Mouse (Mus musculus): ENCODE results near the gene Ankrd34a.

Gene Ankrd34a

DNA sequence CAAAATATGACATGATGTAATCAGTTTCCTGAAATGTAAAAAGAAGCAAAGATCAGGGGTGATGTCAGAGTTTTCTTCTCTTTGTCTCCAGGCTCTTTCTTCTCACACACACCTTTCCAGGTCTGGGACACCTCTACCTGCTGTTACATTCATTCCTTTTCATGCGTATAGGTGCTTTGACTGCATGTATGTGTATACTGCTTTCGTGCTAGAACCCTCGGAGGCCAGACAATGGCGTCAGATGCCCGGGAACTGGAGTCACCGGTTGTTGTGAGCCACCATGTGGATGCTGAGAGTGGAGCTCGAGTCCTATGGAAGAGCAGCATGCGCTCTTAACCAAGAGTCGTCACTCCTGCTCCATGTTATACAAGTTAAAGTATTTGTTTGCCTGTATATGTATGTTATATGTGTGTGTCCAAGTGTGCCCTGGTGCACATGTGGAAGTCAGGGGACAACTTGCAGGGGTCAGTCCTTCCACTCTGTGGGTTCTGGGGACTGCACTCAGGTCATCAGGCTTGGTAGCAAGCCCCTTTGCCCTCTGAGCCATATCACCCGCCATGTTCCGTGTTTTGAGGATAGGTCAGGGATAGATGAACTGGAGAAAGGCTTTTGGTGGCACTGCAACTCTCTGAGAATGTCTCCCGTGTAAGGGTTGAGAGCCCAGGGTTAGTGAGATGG, 17.7 kb upstream of the Ankrd34a start:
- no peak for DNase-seq (ENCODE audit: extremely low spot score, low read depth, low spot score)

DNA sequence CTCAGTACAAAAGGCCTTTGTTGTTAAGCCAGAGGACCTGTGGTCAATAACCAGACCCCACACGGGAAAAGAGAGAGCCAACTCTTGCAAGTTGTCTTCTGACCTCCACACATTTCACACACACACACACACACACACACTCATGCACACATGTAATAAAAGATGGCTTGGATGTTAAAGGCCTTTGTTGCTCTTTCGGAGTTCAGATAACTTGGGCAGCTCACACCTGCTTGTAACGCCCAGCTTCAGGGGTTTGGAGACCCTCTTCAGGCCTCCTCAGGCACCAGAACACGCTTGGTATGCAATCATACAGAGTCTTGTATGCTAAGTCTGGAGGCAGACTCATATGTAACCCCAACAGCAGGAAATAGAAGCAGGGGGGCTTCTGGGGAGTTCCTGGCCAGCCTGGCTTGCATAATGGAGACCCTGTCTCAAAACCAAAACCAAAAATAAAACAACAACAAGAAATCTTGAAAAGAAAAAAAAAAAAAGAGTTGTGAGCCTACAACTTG, 17.1 kb upstream of the Ankrd34a start:
- DNase-seq (ENCODE audit: extremely low spot score, low read depth, low spot score), result no peak

DNA sequence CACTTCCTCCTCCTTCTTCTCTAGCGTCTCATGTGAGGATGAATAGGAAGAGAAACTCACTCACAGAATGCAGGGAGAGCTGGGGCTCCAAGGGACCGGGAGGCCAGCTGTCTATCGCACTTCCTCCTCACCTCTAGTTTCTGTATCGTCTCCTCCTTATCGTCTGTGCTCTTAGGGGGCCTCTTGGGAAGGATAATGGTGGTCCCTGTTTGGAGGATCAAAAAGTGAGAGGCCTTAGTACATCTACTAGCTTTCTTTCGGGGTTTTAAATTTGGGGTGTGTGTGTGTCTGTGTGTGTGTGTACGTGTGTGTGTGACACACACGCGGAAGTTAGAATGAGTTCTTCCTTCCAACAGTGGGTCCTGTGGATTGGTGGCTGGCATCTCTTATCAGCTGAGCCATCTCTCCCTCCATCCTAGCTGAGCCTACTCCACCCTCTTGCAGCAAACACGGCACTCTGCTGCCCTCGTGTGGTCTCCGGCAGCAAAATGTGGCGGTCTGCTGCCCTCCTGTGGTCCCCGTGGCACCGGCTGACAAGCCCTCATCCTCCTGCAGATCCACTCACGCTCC, 16.5 kb upstream of the Ankrd34a start:
- no peak for DNase-seq (ENCODE audit: extremely low spot score, low read depth, low spot score)

DNA sequence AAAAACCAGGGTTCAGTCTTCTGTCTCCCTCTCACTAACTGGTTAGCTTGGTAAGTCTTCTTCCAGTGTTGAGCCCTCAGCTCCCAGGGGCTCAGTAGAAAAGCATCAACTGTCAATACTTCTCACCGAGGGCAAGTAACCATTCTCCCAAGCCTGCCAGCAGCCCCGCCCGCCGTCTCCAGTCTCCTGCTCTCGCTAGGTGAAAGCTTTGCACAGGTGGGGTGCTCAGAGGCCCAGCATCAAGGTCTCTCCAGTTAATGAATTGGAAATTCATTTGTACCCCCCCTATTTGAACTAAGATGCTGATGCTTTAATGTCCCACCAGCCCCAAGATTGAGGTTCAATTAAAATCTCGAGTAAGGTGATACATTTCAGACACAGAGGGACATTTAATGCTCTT, 15.3 kb upstream of the Ankrd34a start:
- DNase-seq (ENCODE audit: extremely low spot score, low read depth, low spot score), result no peak

DNA sequence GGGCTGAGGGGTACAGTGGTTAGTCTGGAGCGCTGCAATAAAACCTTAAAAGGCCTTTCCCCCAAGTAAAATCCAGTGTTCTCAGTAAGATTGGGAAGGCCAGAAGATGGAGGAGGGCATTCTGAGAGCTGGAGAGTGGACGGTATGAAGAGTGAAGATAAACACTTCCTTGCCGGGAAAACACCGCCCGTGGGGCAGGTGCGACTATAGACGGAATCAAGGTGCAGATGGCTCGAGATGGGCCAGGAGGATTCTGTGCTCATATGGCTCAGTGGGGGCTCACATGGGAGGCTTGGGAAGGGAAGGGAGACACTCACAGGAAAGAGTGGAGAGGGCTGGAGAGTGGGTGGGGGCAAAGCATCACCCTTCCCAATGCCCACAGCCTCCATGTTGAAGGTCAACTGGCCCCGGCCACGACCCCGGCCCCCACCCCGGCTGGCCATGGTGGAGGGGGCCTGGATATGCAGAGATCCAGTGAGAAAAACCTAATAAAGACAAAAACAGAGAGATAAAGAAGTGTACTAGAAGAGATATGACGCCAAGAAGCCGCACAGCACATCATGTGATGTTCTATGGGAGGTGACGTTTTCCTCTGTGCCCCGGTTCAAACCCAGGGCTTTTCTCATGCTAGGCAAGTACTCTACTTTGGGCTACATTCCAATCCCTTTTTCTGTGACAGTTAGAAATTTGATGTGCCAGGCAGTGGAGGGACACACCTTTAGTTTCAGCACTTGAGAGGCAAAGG, 14.5 kb upstream of the Ankrd34a start:
- no peak for DNase-seq (ENCODE audit: extremely low spot score, low read depth, low spot score)

DNA sequence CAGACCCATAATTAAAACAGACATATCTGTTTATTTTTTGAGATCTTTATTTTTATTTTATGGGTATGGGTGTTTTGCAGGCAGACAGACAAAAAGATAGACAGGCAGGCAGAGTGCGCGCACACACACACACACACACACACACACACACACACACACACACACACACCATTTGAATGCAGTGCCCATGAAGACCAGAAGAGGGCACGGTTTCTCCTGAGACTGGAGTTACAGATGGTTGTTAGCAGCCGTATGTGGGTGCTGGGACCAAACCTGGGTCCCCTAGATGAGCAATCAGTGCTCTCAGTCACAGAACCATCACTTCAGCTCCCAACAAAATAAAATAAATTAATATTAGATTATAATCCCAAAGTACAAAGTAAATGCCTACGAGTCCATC, 13.1 kb upstream of the Ankrd34a start:
- DNase-seq (ENCODE audit: extremely low spot score, low read depth, low spot score), result no peak

DNA sequence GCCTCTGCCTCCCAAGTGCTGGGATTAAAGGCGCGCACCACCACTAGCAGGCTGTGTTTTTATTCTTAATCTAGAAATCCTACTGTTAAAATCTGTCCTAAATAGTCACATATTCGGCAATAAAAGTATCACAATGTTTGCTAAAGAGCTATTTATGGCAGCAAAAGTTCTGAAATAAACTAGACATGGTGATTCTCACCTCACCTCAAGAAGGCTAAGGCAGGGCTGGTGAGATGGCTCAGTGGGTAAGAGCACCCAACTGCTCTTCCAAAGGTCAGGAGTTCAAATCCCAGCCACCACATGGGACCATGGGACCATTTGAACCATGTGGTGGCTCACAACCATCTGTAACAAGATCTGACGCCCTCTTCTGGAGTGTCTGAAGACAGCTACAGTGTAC, 5.8 kb upstream of the Ankrd34a start:
- DNase-seq (ENCODE audit: extremely low spot score, low read depth, low spot score), result no peak

DNA sequence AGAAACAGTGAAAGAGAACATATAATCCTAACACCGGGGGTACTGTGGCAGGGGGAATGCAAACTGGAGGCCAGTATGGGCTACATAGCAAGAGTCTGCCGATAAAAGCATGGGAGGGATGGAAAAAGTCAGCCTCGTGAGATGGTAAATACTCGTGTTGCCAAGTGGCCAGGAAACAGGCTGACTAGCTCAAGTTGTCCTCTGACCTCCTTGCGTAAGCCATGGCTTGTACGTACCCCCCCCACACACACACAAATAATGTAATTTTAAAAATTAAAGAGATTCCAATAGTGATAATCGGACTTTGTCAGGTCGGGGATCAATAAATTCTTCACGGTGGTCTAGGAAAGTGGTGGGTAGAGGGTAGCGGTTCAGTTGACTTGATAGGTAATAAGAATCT, 3.1 kb upstream of the Ankrd34a start:
- DNase-seq (ENCODE audit: extremely low spot score, low read depth, low spot score), result no peak

DNA sequence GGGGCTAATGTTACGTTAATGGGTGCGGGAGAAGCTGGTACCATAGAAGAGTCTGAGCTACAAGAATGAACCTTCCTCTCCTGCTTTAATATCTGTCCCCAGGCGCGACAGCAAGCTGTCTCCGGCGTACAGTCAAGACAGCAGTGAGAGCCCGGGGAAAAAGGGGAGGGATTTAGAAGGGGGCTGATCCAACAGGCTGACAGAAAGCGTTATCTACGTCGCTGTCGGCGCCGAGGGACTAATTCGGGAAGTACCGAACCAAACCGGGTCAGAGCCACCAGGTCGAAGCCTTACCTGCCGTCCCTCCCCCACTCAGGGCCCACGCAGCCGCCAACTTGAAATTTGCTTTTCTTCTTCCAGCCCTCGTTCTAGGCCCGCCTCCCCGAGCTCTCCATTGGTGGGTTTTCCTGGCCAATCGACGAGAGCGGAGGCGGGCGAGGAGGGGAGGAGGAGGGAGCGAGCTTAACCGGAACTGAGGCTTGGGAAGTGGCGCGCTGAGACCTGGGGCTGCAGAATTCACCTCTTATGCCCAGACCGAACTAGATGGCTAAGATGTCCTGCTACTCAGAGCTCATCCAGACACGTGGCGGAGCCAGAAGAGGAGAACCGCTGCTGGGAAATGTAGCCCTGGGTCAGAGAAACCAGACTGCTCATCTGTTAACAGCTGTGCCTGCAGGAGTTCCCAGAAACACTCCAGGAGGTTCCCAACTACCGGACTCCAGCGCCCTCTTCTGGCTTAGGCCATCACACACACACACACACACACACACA, 2.5 kb upstream of the Ankrd34a start, which contains the start of gene Polr3gl:
Polr3gl (minus strand) TSS at position 392 of the 771 bp plus-strand sequence.
- DNase-seq (ENCODE audit: extremely low spot score, low read depth, low spot score), result peak; percentile 67

DNA sequence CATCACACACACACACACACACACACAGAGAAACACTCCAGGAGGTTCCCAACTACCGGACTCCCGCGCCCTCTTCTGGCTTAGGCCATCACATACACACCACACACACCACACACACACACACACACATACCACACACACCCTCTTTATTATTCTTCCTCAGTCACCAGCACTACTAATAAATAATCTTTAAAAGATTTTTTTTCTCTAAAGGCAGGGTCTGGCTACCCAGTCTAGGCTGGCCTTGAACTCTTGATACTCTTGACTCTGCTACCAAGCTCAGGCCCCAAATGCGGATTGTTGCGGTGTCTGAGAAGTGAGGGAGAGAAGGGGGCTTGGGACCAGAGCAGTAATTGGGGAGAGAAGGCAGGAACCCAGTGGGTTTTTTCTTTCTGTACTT, 1.6 kb upstream of the Ankrd34a start:
- no peak for DNase-seq (ENCODE audit: extremely low spot score, low read depth, low spot score)

DNA sequence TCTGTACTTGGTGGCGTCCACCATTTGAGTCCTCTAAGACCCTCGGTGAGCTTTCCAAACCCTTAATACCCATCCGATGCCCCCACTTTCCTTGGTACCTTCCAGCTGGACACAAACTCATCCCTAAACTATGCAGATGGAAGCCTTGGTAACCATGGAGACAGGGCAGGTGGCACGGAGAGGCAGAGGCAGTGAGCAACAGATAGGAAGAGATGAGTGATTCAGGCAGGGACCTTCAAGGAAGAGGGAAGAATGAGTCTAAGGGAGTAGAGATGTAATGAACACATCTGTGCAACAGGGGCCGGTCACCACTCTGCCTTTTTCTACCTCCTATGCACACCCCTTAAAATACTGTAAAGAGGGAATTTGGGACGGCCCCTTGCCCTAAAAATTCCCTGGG, 775 bp upstream of the Ankrd34a start:
- DNase-seq (ENCODE audit: extremely low spot score, low read depth, low spot score), result no peak

DNA sequence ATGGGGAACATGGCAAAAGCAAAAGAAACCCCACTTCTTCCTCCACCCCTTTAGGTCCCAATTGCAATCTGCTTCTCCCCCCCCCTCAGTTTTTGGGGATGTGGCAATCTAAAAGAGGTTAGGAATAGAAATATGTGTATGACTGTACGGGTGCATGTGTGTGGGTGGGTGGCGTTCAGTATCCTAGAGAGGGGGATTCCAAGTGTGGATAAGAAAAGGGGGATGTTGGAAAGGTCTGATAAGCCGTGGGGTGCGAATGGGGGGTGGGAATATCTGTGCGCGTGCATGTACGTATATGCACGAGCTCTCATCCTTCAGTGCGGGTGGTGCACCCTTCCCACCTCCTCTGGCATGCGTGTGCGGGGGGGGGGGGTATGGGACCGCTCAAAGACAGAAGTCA, 419 bp downstream of the Ankrd34a start:
- DNase-seq (ENCODE audit: extremely low spot score, low read depth, low spot score), result no peak

DNA sequence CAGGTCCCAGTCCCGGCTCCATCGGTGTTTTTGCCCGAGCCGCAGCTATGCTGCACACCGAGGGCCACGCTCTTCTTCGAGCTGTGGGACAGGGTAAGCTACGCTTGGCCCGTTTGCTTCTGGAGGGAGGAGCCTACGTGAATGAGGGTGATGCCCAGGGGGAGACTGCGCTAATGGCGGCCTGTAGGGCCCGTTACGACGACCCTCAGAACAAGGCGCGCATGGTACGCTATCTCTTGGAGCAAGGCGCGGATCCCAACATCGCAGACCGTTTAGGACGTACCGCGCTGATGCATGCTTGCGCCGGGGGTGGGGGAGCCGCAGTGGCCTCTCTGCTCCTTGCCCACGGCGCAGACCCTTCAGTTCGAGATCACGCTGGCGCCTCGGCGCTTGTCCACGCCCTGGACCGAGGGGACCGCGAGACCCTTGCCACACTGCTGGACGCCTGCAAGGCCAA, 1.0 kb downstream of the Ankrd34a start:
- DNase-seq (ENCODE audit: extremely low spot score, low read depth, low spot score), result no peak

DNA sequence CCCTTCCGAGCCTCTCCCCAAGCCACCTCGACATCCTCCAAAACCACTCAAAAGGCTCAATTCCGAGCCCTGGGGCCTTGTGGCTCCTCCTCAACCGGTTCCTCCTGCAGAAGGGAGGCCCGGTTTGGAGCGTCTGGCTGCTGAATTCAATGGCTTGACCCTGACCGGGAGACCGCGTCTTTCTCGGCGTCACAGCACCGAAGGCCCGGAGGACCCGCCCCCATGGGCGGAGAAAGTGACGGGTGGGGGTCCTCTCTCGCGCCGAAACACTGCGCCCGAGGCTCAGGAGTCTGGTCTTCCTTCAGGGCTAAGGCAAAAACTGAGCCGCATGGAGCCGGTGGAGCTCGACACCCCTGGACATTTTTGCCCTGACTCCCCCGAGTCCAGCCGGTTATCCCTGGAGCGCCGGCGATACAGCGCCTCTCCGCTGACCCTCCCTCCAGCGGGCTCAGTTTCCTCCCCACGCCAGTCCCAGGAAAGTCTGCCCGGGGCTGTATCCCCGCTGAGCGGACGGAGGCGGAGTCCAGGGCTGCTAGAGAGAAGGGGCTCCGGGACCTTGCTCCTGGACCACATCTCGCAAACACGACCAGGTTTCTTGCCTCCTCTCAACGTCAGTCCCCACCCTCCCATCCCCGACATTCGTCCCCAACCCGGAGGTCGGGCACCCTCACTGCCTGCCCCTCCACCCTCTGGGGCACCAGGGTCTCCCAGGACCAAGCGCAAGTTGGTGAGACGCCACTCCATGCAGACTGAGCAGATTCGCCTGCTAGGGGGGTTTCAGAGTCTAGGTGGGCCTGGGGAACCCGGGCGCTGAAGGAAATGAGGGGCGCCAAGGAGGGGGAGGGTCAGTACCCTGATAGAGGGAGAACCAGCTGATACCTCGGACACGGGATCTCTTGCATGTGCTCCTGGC, 2.0 kb downstream of the Ankrd34a start:
- no peak for DNase-seq (ENCODE audit: extremely low spot score, low read depth, low spot score)

DNA sequence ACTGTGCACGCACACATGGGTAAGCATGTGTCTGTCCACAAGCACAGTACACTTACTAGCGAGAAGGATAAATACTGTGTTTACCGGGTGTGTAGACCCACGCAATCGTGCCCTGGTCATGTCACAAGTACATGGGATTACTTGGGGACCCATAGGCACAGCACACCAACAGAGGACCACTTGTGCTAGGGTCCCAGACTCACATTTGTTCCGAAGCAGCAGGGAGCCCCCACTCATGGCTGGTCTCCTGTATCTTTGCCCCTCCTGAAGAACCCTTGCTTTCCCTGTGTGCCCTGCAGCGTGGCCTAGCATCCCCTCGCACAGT, 2.6 kb downstream of the Ankrd34a start:
- no peak for DNase-seq (ENCODE audit: extremely low spot score, low read depth, low spot score)

DNA sequence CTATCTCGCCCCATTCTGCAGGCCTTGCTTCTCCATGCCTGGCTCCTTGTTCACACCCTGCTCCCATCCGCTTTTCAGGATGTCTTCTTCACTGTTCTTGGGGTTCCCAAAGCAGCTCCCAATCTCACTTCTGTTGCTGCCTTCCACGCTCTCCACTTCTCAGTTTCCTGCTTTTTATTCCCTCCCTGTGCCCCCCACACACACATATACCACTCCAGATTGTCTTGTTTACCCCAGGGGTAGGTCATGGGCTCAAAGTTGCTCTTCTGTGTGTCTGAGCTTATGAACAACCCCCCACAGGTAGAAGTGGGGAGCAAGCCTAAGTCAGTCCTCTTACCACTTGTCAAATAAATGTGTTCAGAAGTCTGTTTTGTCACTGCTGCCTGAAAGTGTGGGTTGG, 3.0 kb downstream of the Ankrd34a start:
- DNase-seq (ENCODE audit: extremely low spot score, low read depth, low spot score), result no peak

DNA sequence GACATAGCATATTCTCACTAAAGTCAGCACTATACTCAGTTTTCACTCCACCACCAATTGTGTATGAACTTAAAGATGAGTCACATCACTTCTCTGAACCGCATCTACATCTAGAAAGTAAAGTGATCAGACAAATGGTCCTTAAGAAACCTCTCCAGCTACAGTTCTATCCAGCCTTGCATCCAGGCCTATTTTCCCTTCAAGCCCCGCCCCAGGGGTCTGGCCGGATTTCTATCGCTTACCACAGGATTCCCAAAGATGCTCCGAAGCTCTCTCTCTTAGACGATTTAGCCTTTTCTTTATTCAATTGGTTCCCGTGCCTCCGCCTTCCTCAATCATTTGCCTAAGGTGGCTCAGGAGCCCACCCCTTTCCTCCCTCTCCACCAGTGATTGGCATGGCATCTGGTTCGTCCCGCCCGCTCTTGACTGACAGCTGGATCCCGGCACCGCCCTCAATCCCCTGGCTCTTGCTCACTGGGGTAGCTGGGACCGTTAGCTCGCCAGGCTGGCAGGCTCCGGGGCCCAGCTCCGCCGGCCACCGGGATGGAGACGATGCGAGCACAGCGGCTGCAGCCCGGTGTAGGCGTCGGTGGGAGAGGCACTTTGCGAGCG, 4.3 kb downstream of the Ankrd34a start, which contains the start of gene Lix1l:
Lix1l (plus strand) TSS at position 511 of the 612 bp plus-strand sequence.
- peak; percentile 75 for DNase-seq (ENCODE audit: extremely low spot score, low read depth, low spot score)

DNA sequence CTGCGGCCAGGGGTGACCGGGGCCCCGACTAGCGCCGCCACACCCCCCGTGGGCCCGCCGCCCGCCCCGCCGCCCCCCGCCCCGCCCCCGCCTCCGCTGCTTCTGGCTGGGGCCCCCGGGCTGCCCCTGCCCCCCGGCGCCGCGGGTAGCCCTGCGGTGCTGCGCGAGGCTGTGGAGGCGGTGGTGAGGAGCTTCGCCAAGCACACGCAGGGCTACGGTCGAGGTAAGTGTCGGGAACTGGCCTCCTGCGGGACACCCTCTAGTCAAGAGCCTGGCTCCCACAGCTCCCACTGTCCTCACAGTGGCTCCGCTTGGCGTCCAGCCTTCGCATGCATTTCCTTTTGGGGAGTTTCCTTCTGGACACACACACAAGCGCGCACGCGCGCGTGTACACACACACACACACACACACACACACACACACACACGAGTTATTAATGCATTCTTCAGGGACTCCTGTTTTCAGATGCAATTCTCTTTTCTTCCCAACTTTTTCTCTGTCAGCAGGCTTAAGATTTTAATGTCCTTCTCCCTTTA, 4.9 kb downstream of the Ankrd34a start:
- DNase-seq (ENCODE audit: extremely low spot score, low read depth, low spot score), result no peak

DNA sequence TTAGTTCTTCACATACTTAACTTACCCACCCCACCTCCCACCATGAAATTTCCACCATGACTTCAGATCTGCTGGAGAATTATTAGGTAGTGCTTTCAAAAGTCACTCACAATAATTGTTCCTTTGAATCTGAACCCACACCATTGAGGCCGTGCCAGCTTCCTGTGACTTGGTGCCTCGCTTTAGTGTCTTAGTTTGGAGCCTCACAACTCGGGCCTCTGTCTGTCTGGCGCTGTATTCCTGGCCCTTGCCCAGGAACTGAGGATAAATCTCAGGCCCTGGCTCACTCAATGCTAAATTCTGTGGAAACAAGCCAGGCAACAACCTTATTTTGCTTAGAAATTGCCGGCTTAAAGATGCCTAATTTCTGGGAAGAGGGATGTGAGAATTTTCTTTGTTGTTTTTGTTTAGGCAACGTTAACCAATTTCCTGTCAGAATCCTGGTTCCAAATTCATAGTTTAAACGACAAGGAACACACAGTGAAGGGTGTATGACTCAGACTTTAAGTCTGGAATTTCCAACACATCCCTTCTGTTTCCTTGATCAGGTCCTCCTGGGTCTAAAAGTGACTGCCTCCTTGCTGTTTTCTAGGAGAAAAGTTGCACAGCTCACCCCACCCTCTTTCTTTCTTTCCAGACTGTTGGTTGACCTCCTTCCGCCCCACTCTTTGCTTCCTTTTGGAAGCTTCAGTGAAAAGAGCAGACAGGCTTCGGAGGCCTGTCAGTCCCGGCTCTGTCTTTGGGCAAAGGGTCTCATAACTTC, 5.7 kb downstream of the Ankrd34a start:
- DNase-seq (ENCODE audit: extremely low spot score, low read depth, low spot score), result no peak
